Mouse (Mus musculus) brain, embryonic 14.5 days (tissue): ENCODE measurements around the gene Mbnl1. TPM values are rescaled to one million over a fixed set of nuclear protein-coding genes. Genes with fewer than 3 reads are reported as not detected.
"Not testable (repeated sequence)": the region's sequence is repeated elsewhere in the genome, so short reads cannot be mapped to it uniquely, and the experiment has no call there.

Source experiments
- DNase-seq: peaks from one replicate; pipeline ENCODE4 v3.0.0-alpha.2; 2011; ENCODE audit warnings: low read depth
- CTCF ChIP-seq: fragments of 200-500 bp; IDR thresholded peaks from 2 replicates; pipeline ENCODE4 v1.5.1; 2012; ENCODE audit warnings: inconsistent platforms, mild to moderate bottlenecking, moderate library complexity, borderline replicate concordance; ENCODE audit not compliant: insufficient read depth, insufficient read length; ENCODE audit errors: extremely low read depth
- POLR2A ChIP-seq: fragments of 200-500 bp; IDR thresholded peaks from 2 replicates; pipeline ENCODE4 v1.6.1; 2012; ENCODE audit warnings: mild to moderate bottlenecking, inconsistent platforms, borderline replicate concordance; ENCODE audit not compliant: poor library complexity, insufficient read depth, insufficient read length, severe bottlenecking; ENCODE audit errors: extremely low read depth
- polyA plus RNA-seq: library from polyadenylated mRNA; depleted of rRNA; stranded (reverse); fragments of >200 nt; gene quantifications from 2 replicates; pipeline ENCODE4 v1.2.3, GENCODE M21; 2012; rRNA removed

Gene Mbnl1
- polyA plus RNA-seq = 15.9 and 25.3 TPM in 2 replicates

GRCm38 (mm10) chr3:60472681-60473177 is at the start of gene Mbnl1:
Gene Mbnl1 (plus strand): TSS chr3:60472830.
- no peak for DNase-seq
- TF ChIP-seq POLR2A = no peak
- TF ChIP-seq CTCF = no peak

GRCm38 (mm10) chr3:60424148-60424547 is 48.5 kb upstream of the Mbnl1 start:
- DNase-seq = no peak
- TF ChIP-seq POLR2A (no peak), CTCF (no peak)

- TF ChIP-seq CTCF (no peak), POLR2A (no peak)
- DNase-seq = no peak
These were observed 43.6 kb upstream of the Mbnl1 start for GRCm38 (mm10) chr3:60429049-60429448.

- TF ChIP-seq POLR2A (no peak), CTCF (no peak)
- DNase-seq = no peak
These were observed 35.4 kb upstream of the Mbnl1 start for GRCm38 (mm10) chr3:60437254-60437653.

GRCm38 (mm10) chr3:60437678-60438232 is 34.9 kb upstream of the Mbnl1 start:
- TF ChIP-seq POLR2A (no peak), CTCF (no peak)
- DNase-seq = no peak

GRCm38 (mm10) chr3:60438715-60439114 is 33.9 kb upstream of the Mbnl1 start:
- DNase-seq = no peak
- TF ChIP-seq POLR2A = no peak
- no peak for TF ChIP-seq CTCF

GRCm38 (mm10) chr3:60461828-60462521 is 10.7 kb upstream of the Mbnl1 start:
- DNase-seq = peak; percentile 20
- TF ChIP-seq POLR2A (no peak), CTCF (no peak)

GRCm38 (mm10) chr3:60468667-60469066 is 4.0 kb upstream of the Mbnl1 start:
- not testable (repeated sequence) for DNase-seq

- DNase-seq = not testable (repeated sequence)
These were observed 3.3 kb upstream of the Mbnl1 start for GRCm38 (mm10) chr3:60469170-60469805.

- no peak for DNase-seq
- no peak for TF ChIP-seq POLR2A
- no peak for TF ChIP-seq CTCF
These were observed 484 bp upstream of the Mbnl1 start for GRCm38 (mm10) chr3:60472011-60472680.

- DNase-seq = no peak
- no peak for TF ChIP-seq POLR2A
- TF ChIP-seq CTCF = no peak
These were observed 1.4 kb downstream of the Mbnl1 start for GRCm38 (mm10) chr3:60473861-60474653.
